Comparison of ENCODE assay signal across 28 mouse cellular contexts in the genomic region with DNA sequence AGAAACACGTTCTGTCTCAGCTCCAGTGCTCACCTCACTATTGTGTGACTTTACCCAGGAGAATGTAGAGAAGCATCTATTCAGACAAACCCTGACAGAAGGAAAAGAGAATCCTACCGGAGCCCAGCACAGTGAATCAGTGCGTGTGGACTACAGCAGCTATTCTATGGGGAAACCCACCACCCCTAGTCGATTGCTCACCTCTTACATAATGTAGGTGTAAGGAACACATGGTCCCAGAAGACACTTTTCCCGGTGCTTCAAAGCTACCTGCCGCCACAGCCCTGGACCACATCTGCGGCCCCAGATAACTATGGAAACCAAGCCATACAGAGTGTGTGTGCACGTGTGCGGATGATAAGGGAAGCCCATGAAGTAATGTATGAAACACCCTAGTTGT.
"Had no signal": no experiment of that assay in that cellular context is flagged by ENCODE, and none has a peak within 500 bp of the region (broad histone marks: within the 10 kb centered on the region; RNA-seq: fewer than 3 reads in every experiment).

No protein-coding gene starts in this region.

- DNase-seq: left cerebral cortex, postnatal 4 days; liver; liver, embryonic 13.5 days; liver, postnatal 0 days; lung, adult 18-20 months; lung, adult 2 months; lung, embryonic 14.5 days; lung, postnatal 10 days; lung, postnatal 14 days; lung, postnatal 36 days; lung, postnatal 4 days; midbrain, embryonic 14.5 days had no signal

- H3K27ac ChIP-seq: limb, embryonic 10.5 days; limb, embryonic 12.5 days; limb, embryonic 13.5 days; limb, embryonic 15.5 days; liver, embryonic 12.5 days; liver, embryonic 13.5 days; liver, embryonic 14.5 days; liver, embryonic 15.5 days; lung, embryonic 15.5 days; macrophage; midbrain, embryonic 10.5 days; midbrain, embryonic 12.5 days; midbrain, embryonic 13.5 days; midbrain, embryonic 15.5 days; neural tube, embryonic 12.5 days had no signal

- H3K4me3 ChIP-seq: limb, embryonic 10.5 days; limb, embryonic 12.5 days; limb, embryonic 13.5 days; limb, embryonic 15.5 days; liver, embryonic 12.5 days; liver, embryonic 13.5 days; liver, embryonic 15.5 days; lung, embryonic 15.5 days; megakaryocyte, embryonic 14.5 days; midbrain, embryonic 10.5 days; midbrain, embryonic 12.5 days; midbrain, embryonic 13.5 days; midbrain, embryonic 15.5 days; myocyte; neural tube, embryonic 12.5 days had no signal

- H3K27me3 ChIP-seq: limb, embryonic 12.5 days; limb, embryonic 13.5 days; limb, embryonic 15.5 days; liver, embryonic 13.5 days; liver, embryonic 15.5 days; lung, embryonic 15.5 days; midbrain, embryonic 12.5 days; midbrain, embryonic 13.5 days; midbrain, embryonic 15.5 days; neural tube, embryonic 12.5 days had no signal

- H3K4me1 ChIP-seq: limb, embryonic 12.5 days; limb, embryonic 13.5 days; limb, embryonic 15.5 days; liver, embryonic 12.5 days; liver, embryonic 13.5 days; liver, embryonic 15.5 days; lung, embryonic 15.5 days; midbrain, embryonic 12.5 days; midbrain, embryonic 13.5 days; midbrain, embryonic 15.5 days; neural tube, embryonic 12.5 days had no signal

- H3K36me3 ChIP-seq: limb, embryonic 10.5 days; limb, embryonic 12.5 days; limb, embryonic 13.5 days; limb, embryonic 15.5 days; liver, embryonic 12.5 days; liver, embryonic 13.5 days; liver, embryonic 15.5 days; lung, embryonic 15.5 days; midbrain, embryonic 10.5 days; midbrain, embryonic 12.5 days; midbrain, embryonic 13.5 days; midbrain, embryonic 15.5 days; neural tube, embryonic 12.5 days had no signal

- H3K9me3 ChIP-seq: limb, embryonic 10.5 days; limb, embryonic 12.5 days; limb, embryonic 13.5 days; limb, embryonic 15.5 days; liver, embryonic 12.5 days; liver, embryonic 13.5 days; liver, embryonic 15.5 days; lung, embryonic 15.5 days; megakaryocyte, embryonic 14.5 days; midbrain, embryonic 10.5 days; midbrain, embryonic 12.5 days; midbrain, embryonic 13.5 days; midbrain, embryonic 15.5 days; neural tube, embryonic 12.5 days had no signal
